Mouse (Mus musculus): Measurements from ENCODE around the gene Mfsd4b1. TPM values are rescaled to one million over a fixed set of nuclear protein-coding genes. Genes with fewer than 3 reads are reported as not detected.

Gene Mfsd4b1
- polyA plus RNA-seq, 1 experiment, result not detected

DNA sequence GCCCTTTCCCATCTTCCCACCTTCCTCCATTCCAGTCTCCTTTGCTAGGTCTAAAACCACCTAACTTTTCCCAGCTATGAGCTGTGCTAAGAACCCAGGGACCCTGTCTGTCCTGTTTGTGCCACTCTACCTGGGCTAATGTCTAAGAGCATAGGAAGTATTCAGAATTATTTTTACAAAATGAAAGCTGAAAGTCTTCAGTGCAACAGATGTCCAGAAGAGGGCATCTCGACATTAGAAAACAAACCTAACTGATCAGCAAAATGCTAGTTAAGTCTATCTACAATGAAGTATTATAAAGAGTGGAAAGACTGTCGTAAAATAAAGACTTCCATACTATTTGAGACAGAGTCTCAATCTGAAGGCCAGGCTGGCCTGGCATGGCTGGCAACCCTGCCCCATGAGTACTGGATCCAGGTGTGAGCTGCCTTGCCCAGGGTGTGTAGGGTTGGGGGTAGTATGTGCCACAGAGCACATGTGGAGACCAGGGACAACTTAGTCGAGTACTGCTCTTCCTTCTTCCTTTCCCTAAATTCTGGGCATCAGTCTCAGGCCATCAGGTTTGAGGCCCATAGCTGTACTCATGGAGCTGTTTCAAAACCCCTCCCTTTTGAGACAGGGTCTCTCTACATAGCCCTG lies 28.3 kb upstream of the Mfsd4b1 start:
- no peak for TF ChIP-seq GATA1 (IDR thresholded peaks at IDR 0.05; ENCODE audit: low read length)

DNA sequence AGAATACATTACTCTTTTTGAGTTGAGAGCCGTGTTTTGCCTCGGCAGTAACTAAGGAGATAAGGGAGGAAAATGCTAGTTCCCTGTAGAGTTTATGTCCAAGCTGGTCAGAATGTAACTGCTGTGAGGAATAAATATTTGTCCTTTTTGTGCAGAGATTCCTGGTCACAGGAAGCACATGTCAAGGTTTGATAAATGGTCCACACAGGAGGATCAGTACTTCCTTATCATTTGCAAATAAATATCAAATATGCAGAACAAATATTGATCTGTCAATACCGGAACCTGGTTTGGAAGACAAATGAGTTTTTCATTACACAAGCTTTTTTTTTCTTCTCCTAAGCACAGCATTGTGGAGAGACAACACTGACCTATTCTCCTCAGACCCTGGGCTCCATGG lies 26.9 kb upstream of the Mfsd4b1 start:
- no peak for TF ChIP-seq GATA1 (IDR thresholded peaks at IDR 0.05; ENCODE audit: low read length)

GRCm38 (mm10) chr10:40050763-40051162 lies 25.7 kb upstream of the Mfsd4b1 start:
- TF ChIP-seq GATA1 (IDR thresholded peaks at IDR 0.05; ENCODE audit: low read length), result no peak

- TF ChIP-seq GATA1 (IDR thresholded peaks at IDR 0.05; ENCODE audit: low read length), result no peak
These were observed 16.3 kb upstream of the Mfsd4b1 start for GRCm38 (mm10) chr10:40041339-40041738.

DNA sequence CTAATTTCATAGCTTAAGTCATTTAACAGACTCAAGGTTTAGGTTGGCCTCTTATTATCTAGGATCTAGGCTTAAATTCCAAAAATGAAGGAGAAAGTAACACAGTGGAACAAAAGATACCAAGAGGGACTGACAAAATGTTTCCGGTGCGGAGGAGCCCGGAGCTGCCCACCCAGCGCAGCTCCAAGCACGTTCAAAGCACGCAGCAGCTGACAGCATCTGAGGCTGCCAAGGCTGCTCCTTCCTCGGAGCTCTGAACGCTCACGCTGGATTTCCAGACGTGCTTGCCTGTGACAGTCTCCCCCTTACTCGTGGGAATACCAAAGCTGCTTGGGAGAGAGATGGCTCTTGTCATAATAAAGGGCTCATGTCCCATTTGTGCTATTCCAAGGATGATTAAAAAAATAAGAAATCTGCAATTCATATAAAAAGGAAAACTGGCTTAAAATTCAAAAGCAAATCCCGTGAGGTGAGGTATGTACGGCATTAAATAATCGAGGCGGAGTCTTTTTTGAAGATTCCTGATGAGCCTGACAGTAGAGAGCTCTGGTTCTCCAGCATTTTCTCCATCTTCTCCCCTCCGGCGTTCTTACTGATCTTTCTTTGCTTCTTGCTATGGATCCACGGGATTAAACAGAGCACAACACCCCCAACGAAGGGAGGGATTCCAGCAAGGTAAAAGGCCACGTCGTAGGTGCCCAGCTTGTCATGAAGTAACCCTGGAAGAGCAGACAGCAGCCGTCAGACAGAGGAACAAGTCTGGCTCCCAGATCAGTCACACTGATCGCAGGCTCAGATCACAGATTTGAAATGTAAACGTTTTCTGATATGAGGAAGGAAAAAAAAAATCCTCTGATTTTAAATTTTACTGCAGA lies 11.9 kb upstream of the Mfsd4b1 start:
- TF ChIP-seq GATA1 (IDR thresholded peaks at IDR 0.05; ENCODE audit: low read length), result no peak

DNA sequence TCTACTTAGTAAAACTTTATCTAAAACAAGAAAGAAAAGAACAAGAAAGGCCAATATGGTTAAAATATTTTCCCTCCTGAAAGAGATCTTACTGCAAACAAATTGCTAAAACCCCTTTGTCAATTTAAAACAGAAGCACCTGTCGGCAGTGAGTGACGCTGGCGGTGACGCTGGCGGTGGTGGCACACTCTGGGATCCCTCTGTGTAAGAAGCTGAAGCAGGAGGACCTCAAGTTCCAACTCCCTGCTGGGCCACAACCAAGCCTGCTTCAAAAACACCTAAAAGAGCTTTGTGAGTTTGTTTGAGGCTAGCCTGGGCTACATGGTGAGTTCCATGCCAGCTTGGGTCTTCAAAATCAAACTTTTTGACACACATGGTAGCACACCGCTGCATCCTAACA lies 9.9 kb upstream of the Mfsd4b1 start:
- TF ChIP-seq GATA1 (IDR thresholded peaks at IDR 0.05; ENCODE audit: low read length), result no peak

- no peak for TF ChIP-seq GATA1 (IDR thresholded peaks at IDR 0.05; ENCODE audit: low read length)
These were observed 7.8 kb upstream of the Mfsd4b1 start for GRCm38 (mm10) chr10:40032897-40033296.

GRCm38 (mm10) chr10:40030716-40031115 lies 5.6 kb upstream of the Mfsd4b1 start:
- TF ChIP-seq GATA1 (IDR thresholded peaks at IDR 0.05; ENCODE audit: low read length), result no peak

GRCm38 (mm10) chr10:40029610-40030009 lies 4.5 kb upstream of the Mfsd4b1 start:
- TF ChIP-seq GATA1 (IDR thresholded peaks at IDR 0.05; ENCODE audit: low read length), result no peak

DNA sequence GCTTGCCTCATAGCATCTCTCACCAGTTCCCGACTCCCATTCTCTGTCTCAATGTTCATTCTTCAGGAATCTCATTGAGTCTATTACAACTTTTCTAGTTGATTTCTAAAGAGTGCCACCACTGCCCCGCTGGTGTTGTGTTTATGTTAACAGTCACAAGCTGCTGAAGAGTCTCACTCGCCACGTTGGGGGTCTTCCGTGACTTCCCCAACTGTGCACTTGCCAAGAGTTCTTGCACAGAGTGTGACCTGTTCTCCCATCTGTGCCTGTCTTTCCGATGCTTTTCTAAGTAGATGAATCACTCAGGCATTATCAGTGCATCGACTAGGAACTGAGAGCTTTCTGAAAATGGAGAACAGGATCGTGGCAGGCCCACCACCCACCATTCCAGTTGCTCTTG lies 3.0 kb upstream of the Mfsd4b1 start:
- TF ChIP-seq GATA1 (IDR thresholded peaks at IDR 0.05; ENCODE audit: low read length), result no peak

DNA sequence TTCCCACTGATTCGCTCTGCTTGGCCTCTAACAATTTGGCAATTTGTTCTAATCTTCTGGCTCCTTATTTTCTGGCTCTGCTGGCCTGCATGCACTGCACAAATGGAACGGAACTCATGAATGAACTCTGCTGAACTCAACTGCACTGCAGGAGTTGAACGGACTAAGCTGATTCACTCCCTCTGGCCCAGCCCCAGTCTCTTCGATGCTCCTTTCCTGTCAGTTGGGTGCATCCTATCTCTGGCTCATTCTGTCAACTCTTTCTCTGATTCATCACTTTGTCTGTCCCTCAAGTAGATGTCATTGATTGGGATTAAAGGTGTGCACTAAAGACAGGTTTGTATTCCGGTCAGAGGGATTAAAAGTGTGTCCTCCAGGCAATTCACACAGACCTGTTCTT lies 1.5 kb upstream of the Mfsd4b1 start:
- TF ChIP-seq GATA1 (IDR thresholded peaks at IDR 0.05; ENCODE audit: low read length), result no peak

DNA sequence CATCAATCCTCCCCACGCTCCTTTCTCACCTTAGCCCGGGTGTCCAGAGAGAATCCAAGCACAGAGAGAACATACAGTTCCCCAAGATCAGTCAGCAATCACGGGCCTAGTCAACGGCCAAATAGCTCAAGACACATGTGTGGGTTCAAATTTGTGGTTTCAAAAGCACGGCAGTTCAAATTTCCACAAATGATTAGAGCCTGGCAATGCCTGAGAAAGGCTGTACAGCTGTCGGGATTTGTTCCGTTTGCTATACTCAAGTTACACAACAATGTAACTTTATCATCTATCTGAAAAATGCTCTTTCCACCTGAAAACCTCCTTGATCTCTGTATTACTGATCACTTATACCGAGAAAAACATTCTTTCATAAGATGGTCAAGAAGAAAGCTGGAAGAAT lies 492 bp upstream of the Mfsd4b1 start:
- TF ChIP-seq GATA1 (IDR thresholded peaks at IDR 0.05; ENCODE audit: low read length), result no peak

GRCm38 (mm10) chr10:40020401-40020800 lies 4.7 kb downstream of the Mfsd4b1 start:
- no peak for TF ChIP-seq GATA1 (IDR thresholded peaks at IDR 0.05; ENCODE audit: low read length)

DNA sequence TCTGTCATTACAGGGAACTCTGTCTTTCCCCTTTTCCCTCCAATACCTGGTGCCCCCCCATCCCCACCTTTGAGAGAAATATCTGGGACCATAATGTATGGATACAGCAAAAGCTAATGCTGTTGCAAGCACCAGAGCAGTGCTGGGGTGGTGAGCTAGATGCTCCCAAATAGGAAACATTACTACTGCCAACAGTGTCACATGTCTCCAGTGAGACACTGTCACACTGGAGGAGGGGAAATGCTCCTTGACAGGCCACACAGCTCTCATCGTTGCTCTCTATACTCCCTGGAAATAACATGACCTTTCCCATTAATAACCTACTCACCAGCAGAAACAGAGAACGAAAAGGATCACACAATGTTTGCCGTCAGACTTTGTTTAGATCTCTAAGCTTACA lies 5.6 kb downstream of the Mfsd4b1 start:
- TF ChIP-seq GATA1 (IDR thresholded peaks at IDR 0.05; ENCODE audit: low read length), result no peak

- no peak for TF ChIP-seq GATA1 (IDR thresholded peaks at IDR 0.05; ENCODE audit: low read length)
These were observed 6.7 kb downstream of the Mfsd4b1 start for GRCm38 (mm10) chr10:40018261-40018860.

DNA sequence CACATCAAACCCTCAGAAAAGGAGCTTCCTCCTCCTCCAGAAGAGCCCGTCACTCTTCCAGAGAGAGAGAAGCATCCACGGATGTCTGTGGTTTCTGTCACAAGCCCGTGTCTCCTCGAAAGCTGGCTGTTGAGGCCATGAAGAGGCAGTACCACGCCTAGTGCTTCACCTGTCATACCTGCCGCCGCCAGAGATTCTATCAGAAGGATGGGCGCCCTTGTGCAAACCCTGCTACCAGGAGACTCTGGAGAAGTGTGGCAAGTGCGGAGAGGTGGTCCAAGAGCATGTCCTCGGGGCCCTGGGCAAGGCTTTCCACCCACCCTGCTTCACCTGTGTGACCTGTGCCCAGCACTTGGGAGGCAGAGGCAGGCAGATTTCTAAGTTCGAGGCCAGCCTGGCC lies 15.5 kb downstream of the Mfsd4b1 start:
- TF ChIP-seq GATA1 (IDR thresholded peaks at IDR 0.05; ENCODE audit: low read length), result no peak

GRCm38 (mm10) chr10:40007953-40008352 lies 17.1 kb downstream of the Mfsd4b1 start:
- TF ChIP-seq GATA1 (IDR thresholded peaks at IDR 0.05; ENCODE audit: low read length), result no peak

Data from G1E-ER4 (cell line).